Mouse (Mus musculus): Measurements from ENCODE around the gene Adgrl2.

DNA sequence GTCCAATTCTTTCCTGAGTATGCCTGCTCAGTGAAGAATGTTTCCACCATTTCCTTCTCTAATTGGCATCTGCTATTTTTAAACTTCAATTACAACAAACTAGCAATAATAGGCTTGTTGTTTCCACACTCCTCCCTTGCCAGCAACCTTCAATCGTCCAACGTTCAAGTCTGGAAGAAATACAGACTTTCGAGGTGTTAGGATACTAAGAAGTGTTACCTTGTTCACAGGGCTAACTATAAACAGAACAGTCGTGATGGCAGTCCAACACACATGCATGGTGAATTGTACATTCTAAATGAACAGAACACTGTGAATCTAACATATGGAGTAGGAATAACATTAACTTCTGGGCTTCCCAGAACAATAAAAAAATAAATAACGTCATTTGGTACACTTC, 117.8 kb downstream of the Adgrl2 start:
- TF ChIP-seq EP300 (IDR thresholded peaks at IDR 0.05; ENCODE audit: low read depth), result no peak
- no peak for TF ChIP-seq CTCF (IDR thresholded peaks at IDR 0.05; ENCODE audit: low read depth)
